Mouse (Mus musculus) heart, adult 18-20 months (tissue): ENCODE results near the gene Klc3. TPM values are rescaled to one million over a fixed set of nuclear protein-coding genes. Genes with fewer than 3 reads are reported as not detected.

ENCODE experiments used
- DNase-seq, 2 experiments: peaks; one replicate each; pipeline ENCODE4 v3.0.0; 2021 to 2022; ENCODE audit warnings: mixed read lengths in 1 of 2
- total RNA-seq, 2 experiments: library from RNA; stranded (reverse); gene quantifications; 2 replicates each; pipeline ENCODE4 v1.2.3; 2021

Klc3 gene
- total RNA-seq, 2 experiments from 2014 or later, result 0.32 to 0.46 TPM

- DNase-seq, result peak; percentile 32 to 46
Measured at GRCm38 (mm10) chr7:19409753-19410152, 5.8 kb upstream of the Klc3 start.

- peak; percentile 72 to 94 for DNase-seq
Measured at GRCm38 (mm10) chr7:19405417-19405816, 1.5 kb upstream of the Klc3 start.

GRCm38 (mm10) chr7:19404476-19404875 is 572 bp upstream of the Klc3 start, which contains the start of gene Ckm:
Gene Ckm (plus strand): TSS chr7:19404776.
- DNase-seq, result no peak

GRCm38 (mm10) chr7:19402535-19403112 is 1.3 kb downstream of the Klc3 start:
- DNase-seq, result no peak

DNA sequence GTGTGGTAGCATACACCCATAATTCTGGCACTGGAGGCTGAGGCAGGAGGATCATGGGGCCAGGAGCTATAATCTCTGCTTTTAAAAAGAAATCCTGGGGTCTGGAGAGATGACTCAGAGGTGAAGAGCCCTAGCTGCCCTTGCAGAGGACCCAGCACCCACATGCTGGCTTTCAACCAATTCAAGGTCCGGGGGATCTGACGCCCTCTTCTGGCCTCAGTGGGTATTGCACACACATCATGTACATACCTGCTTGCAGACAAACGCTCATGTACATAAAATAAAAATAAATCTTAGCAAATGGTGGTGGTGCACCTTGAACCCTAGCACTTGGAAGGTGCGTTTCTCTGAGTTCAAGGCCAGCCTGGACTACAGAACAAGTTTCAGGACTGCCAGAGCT is 3.0 kb downstream of the Klc3 start:
- DNase-seq, result no peak

DNA sequence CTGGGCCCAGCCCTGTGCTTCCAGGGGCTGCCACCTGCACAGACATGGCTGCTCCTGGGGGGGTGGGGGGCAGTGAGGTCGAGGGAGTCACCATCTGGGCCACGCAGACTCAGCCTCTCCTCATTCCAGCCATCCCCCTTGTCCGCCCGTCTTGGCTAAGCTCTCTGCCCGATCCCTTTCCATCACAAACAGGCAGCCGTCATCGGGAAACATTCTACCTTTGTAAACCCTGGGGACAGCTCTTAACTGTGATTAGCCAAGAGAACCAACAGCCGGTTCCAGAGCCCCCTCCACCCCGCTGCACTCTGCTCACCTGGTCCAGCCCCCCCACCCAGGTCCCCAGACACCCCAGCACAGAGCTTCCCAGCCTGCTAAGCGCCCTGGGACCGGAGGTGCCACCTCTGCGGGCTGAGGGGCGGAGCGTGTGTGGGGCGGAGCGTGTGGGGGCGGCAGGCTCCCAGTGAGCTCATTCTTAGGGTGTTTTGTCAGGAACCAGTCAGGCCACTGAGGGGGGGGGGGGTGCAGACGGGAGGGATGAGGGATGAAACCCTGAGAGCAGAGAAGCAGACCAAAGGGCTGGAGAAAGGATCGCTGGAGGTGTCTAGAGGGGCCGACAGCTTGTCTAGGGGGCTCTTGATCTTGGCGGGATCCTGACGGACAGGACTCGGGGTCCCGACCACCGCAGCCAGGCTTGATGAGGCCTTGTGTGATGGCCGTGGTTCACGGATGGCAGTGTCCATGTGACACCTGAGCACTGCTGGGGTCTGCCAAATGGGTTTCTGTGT is 4.2 kb downstream of the Klc3 start:
- DNase-seq, result peak in 1 of 2 experiments; percentile 37

DNA sequence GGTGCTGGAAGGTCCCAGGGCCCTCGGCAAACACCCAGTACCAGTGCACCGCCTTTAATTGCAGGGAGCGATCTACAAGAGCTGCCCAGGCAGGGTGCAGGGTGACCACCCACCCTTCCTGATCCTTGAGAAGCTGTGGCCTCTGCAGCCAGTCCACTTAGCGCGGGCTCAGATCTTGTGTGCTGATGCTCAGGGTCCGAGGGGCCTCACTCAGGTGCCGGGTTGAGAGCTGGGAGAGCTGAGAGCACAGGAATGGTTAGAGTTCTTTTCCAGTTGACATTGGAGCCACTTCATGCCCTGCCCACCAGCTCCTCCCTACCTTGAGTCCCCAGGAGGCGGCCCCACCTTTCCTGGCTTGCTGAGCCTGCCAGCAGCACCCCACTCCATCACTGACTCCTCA is 9.4 kb downstream of the Klc3 start:
- DNase-seq, result no peak

GRCm38 (mm10) chr7:19388699-19389413 is 15.0 kb downstream of the Klc3 start:
- no peak for DNase-seq

GRCm38 (mm10) chr7:19383708-19384107 is 20.2 kb downstream of the Klc3 start:
- no peak for DNase-seq

GRCm38 (mm10) chr7:19382166-19382541 is 21.8 kb downstream of the Klc3 start:
- peak in 1 of 2 experiments; percentile 25 for DNase-seq

DNA sequence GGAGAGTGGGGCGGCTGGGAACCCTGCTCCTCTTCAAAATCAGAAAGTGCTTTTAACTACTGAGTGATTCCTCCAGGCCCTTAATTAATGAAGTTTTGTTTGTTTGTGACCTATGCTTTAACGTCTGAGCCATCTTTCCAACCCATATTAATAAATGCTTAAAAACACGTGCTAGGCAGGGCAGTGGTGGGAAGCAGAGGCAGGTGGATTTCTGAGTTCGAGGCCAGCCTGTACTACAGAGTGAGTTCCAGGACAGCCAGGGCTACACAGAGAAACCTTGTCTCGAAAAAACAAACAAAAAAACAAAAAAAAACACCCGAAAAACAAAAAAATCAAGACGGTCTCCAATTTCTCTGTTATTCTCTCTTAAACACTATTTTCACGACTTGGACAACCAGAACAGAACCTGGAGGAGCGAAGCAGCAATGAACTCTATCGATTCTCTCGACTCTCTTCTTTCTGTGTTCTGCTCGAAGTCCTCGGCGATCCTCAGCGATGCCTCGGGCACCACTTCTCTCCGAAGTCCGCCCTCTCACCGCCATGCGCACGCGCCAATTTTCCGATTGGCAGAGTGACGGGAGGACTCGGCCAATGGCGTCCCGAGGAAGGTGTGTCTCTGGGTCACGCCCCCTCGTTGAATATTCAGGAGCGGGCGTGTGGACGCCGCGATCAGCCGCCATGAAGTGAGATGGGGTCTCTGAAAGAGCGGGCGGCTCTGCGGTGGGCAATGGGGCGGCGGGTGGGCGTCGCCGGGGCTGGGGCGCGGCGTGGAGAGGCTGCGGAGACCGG is 22.3 kb downstream of the Klc3 start, which contains the start of gene Ercc2:
Gene Ercc2 (plus strand): TSS at position 634 of the 789 bp plus-strand sequence.
- DNase-seq, result peak; percentile 99 to 100

DNA sequence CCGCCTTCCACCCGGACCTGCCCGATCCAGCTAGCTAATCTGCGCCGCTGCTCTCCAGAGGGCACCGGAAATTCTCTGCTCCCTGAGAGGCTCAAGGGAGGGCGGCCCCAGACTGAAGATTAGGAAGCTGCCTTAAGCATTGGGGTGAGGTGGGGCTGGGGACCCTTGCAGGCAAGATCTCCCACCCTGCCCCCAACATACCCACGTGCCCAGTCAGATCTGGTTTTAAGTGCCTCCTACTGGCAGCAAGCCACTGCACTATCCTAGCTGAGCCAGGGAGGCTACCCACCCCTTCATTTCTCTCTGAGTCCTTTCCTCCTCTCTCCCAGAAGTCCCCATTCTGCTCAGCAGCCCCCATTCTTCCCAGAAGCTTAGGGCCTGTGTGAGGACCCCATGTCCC is 25.9 kb downstream of the Klc3 start:
- no peak for DNase-seq

DNA sequence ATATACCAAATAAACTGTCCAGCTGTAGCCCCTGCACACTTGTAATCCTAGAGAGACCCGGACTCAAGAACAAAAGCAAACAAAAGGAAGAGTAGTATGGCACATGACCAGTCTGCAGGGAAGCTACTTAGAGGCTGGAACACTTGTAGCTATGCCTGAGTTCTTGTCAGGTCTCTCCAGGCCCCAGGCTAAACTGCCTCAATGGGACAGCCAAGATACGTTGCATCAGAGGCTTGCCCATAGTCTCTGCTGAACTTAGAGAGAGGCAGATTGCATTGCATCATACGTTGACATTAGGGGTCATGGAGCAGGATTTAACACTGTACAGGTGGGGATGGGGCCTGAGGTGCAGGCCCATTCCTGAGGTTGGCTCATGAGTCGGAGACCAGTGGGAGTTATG is 27.9 kb downstream of the Klc3 start:
- DNase-seq, result no peak

DNA sequence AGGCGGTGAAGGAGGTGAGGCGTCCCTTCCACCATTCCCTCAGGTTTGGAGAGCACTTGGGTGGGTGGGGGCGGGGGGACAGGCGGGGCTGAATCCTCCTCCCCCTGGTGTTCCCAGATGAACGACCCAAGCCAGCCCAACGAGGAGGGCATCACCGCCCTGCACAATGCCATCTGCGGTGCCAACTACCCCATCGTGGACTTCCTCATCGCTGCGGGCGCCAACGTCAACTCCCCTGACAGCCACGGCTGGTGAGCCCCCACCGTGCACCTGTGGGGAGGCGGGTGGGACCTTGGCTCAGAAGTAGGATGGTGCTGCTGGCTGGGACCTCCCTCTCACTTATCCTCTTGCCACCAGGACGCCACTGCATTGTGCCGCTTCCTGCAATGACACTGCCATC is 28.5 kb downstream of the Klc3 start:
- no peak for DNase-seq

- no peak for DNase-seq
Measured at GRCm38 (mm10) chr7:19373367-19373766, 30.5 kb downstream of the Klc3 start.

DNA sequence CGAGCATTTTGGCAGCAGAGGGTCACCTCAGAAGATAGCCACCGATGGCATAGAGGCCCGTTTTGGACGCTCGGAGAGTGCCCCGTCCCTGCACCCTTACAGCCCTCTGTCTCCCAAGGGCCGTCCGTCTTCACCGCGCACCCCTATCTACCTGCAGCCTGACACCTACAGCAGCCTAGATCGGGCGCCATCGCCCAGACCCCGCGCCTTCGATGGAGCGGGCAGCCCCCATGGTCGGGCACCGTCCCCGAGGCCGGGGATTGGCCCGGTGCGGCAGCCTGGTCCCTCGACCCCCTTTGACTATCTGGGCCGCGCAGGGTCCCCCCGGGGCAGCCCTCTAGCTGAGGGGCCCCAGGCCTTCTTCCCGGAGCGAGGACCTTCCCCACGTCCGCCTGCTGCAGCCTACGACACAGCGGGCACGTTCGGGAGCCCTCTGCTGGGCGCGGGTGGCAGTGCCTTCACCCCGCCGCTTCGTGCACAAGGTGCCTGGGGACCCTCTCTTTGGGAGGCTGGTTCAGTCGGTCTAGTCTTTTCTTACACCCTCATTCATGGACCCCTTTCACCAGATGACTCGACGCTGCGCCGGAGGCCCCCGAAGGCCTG is 34.0 kb downstream of the Klc3 start:
- peak; percentile 43 to 72 for DNase-seq

- no peak for DNase-seq
Measured at GRCm38 (mm10) chr7:19368380-19368779, 35.5 kb downstream of the Klc3 start.

GRCm38 (mm10) chr7:19365376-19365775 is 38.5 kb downstream of the Klc3 start:
- DNase-seq, result peak; percentile 25 to 35

DNA sequence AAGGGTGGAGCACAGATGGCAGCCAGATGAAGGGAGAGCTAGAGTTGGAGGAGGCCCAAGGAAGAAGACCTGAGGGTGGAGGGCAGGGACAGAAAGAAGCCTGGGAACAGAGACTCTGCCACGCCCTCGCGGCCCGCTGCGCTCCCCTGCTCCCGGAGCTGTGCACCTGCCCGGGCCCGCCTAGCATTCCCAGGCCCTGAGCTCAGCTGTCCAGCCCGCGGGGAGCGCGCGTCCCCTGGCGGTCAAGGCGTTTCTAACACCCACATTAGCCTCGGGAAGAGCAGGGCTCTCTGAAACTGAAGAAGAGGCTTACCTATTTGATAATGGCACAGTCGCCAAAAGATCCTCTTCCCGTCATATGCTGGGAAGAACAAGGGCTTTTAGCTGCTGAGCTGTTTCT is 40.0 kb downstream of the Klc3 start:
- peak; percentile 82 to 85 for DNase-seq

DNA sequence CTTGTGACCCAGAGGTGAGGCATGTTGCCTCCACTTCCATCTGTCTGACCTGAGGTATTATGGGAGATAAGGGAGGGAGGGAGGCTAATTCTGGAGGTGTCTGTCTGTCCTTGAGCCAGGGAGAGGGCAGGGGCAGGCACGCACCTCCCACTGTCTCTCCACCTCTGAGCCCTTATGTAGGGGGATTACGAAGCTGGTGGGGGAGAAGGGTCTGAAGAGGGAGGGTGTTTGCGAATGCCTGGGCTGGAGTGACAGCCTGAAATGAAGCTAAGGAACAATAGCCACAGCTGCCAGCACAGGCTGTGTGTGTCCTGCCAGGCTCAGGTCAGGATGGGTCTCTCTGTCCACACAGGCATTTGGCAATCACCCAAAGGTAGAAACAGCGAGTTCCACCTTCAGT is 41.6 kb downstream of the Klc3 start:
- DNase-seq, result peak in 1 of 2 experiments; percentile 73

DNA sequence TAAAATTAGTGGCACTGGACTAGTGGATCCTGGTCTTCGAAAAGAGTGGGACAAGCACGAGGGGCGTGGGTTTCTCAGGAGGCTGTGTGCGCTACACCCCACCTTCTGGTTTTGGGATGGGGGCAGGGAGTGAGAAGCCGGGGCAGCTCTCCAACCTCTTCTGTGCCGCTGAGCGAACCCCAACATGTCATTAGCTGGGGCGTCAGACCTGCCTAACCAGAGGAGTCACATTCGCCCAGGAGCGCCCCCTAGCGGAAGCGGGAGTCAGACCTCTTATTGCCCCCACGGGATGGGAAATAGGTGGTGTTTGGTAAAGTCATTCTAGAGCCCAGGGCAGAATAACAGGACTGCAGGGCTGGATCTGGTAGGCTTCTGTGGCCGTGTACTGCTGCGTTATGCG is 42.2 kb downstream of the Klc3 start:
- peak; percentile 85 to 94 for DNase-seq

- DNase-seq, result peak; percentile 94 to 97
Measured at GRCm38 (mm10) chr7:19360944-19361343, 43.0 kb downstream of the Klc3 start.
